Mouse (Mus musculus) lung, postnatal 25 days (tissue): ENCODE measurements around the gene C1qc.

ENCODE experiments used
- DNase-seq: peaks from one replicate; pipeline ENCODE4 v3.0.0; 2022; ENCODE audit warnings: low spot score

The C1qc gene

GRCm38 (mm10) chr4:136848565-136848964 is 44.3 kb downstream of the C1qc start:
- DNase-seq, result no peak

GRCm38 (mm10) chr4:136847166-136847565 is 45.7 kb downstream of the C1qc start:
- no peak for DNase-seq

- no peak for DNase-seq
These were observed 50.1 kb downstream of the C1qc start for GRCm38 (mm10) chr4:136842802-136843201.

- DNase-seq, result no peak
These were observed 50.8 kb downstream of the C1qc start for GRCm38 (mm10) chr4:136842033-136842432.

- DNase-seq, result peak; percentile 69
These were observed 51.8 kb downstream of the C1qc start for GRCm38 (mm10) chr4:136841056-136841455.
